Comparison of ENCODE assay signal across 8 mouse cellular contexts in genomic region chr7:127393944-127394333, GRCm38 (mm10). TPM values are rescaled to one million over a fixed set of nuclear protein-coding genes. Genes with fewer than 3 reads are reported as not detected.
A peak's percentile ranks its signal among the peaks of the same experiment; 100 is the strongest.
DNase-seq lines count a peak whose midpoint lies in the region; ATAC-seq and TF ChIP-seq lines count a peak whose summit lies in the region.

No protein-coding gene starts in this region.

- H3K36me3 ChIP-seq in kidney, postnatal 0 days (ENCODE audit: insufficient read depth, low read length) = no peaks in the 10 kb centered on the region
- peaks cover 11% of the 10 kb centered on the region for H3K36me3 ChIP-seq in embryonic facial prominence, embryonic 12.5 days
- H3K36me3 ChIP-seq in intestine, embryonic 16.5 days (ENCODE audit: control insufficient read depth, insufficient read depth, low read length) = peaks cover 11% of the 10 kb centered on the region
- peaks cover 10% of the 10 kb centered on the region; the same call in 1 of the 2 replicates for H3K36me3 ChIP-seq in neural tube, embryonic 12.5 days

- peaks cover 10% of the 10 kb centered on the region for H3K4me1 ChIP-seq in kidney, postnatal 0 days (replicated peaks; ENCODE audit: insufficient read depth, low read length)
- H3K4me1 ChIP-seq in embryonic facial prominence, embryonic 12.5 days = peaks cover 4% of the 10 kb centered on the region
- peaks cover 7% of the 10 kb centered on the region for H3K4me1 ChIP-seq in intestine, embryonic 16.5 days (ENCODE audit: control insufficient read depth, insufficient read depth, low read length)
- peaks cover 13% of the 10 kb centered on the region for H3K4me1 ChIP-seq in neural tube, embryonic 12.5 days

- WGBS in kidney, postnatal 0 days = 13% methylated on average over 7 of the region's 7 CpGs
- WGBS in embryonic facial prominence, embryonic 12.5 days = 26% methylated on average over 7 of the region's 7 CpGs
- 12% methylated on average over 7 of the region's 7 CpGs for WGBS in intestine, embryonic 16.5 days
- 28% methylated on average over 7 of the region's 7 CpGs for WGBS in neural tube, embryonic 12.5 days

- peak overlapping the region; percentile 7; the same call in 1 of the 2 replicates for H3K27ac ChIP-seq in kidney, postnatal 0 days
- peak overlapping the region; percentile 86; the same call in 1 of the 2 replicates for H3K27ac ChIP-seq in embryonic facial prominence, embryonic 12.5 days
- H3K27ac ChIP-seq in intestine, embryonic 16.5 days (ENCODE audit: low read length) = peak overlapping the region; percentile 46
- H3K27ac ChIP-seq in neural tube, embryonic 12.5 days = no peak overlapping the region

- ATAC-seq in kidney, postnatal 0 days (replicated peaks; ENCODE audit: low FRiP score, low read depth) = no peak
- ATAC-seq in embryonic facial prominence, embryonic 12.5 days (ENCODE audit: insufficient number of reproducible peaks, insufficient read depth, low FRiP score, low TSS enrichment) = no peak
- ATAC-seq in intestine, embryonic 16.5 days = peak; percentile 2; the same call in 1 of the 2 replicates
- no peak for ATAC-seq in neural tube, embryonic 12.5 days (ENCODE audit: low FRiP score, low read depth)

- TF ChIP-seq CTCF in kidney, postnatal 0 days (IDR thresholded peaks at IDR 0.05; ENCODE audit: low read depth) = no peak

- H3K4me2 ChIP-seq in kidney, postnatal 0 days (ENCODE audit: low read length) = peak overlapping the region; percentile 90
- H3K4me2 ChIP-seq in embryonic facial prominence, embryonic 12.5 days (replicated peaks) = peak overlapping the region; percentile 85
- peak overlapping the region; percentile 79 for H3K4me2 ChIP-seq in intestine, embryonic 16.5 days (ENCODE audit: low read depth, low read length)
- H3K4me2 ChIP-seq in neural tube, embryonic 12.5 days (replicated peaks) = peak overlapping the region; percentile 85

- H3K9ac ChIP-seq in kidney, postnatal 0 days (ENCODE audit: low read depth, low read length) = peak overlapping the region; percentile 80
- peak overlapping the region; percentile 35 for H3K9ac ChIP-seq in embryonic facial prominence, embryonic 12.5 days
- H3K9ac ChIP-seq in intestine, embryonic 16.5 days (ENCODE audit: low read depth, low read length) = peak overlapping the region; percentile 62
- peak overlapping the region; percentile 42; the same call in 1 of the 2 replicates for H3K9ac ChIP-seq in neural tube, embryonic 12.5 days

- no peaks in the 10 kb centered on the region for H3K9me3 ChIP-seq in kidney, postnatal 0 days (replicated peaks; ENCODE audit: low read length)
- H3K9me3 ChIP-seq in embryonic facial prominence, embryonic 12.5 days = no peaks in the 10 kb centered on the region
- no peaks in the 10 kb centered on the region for H3K9me3 ChIP-seq in intestine, embryonic 16.5 days (ENCODE audit: control insufficient read depth, low read length)
- H3K9me3 ChIP-seq in neural tube, embryonic 12.5 days = no peaks in the 10 kb centered on the region

- H3K27me3 ChIP-seq in kidney, postnatal 0 days (ENCODE audit: insufficient read depth, low read length) = no peaks in the 10 kb centered on the region
- H3K27me3 ChIP-seq in embryonic facial prominence, embryonic 12.5 days = no peaks in the 10 kb centered on the region
- no peaks in the 10 kb centered on the region for H3K27me3 ChIP-seq in intestine, embryonic 16.5 days (replicated peaks; ENCODE audit: control insufficient read depth, insufficient read depth, low read length)
- H3K27me3 ChIP-seq in neural tube, embryonic 12.5 days (replicated peaks) = no peaks in the 10 kb centered on the region

- peak overlapping the region; percentile 66 for H3K4me3 ChIP-seq in kidney, postnatal 0 days (replicated peaks; ENCODE audit: low read depth, low read length)
- peak overlapping the region; percentile 72 for H3K4me3 ChIP-seq in embryonic facial prominence, embryonic 12.5 days
- H3K4me3 ChIP-seq in intestine, embryonic 16.5 days (ENCODE audit: low read length) = peak overlapping the region; percentile 75
- peak overlapping the region; percentile 57 for H3K4me3 ChIP-seq in neural tube, embryonic 12.5 days

- no peak for DNase-seq in kidney, postnatal 0 days (ENCODE audit: low spot score)
- DNase-seq in kidney, postnatal 14 days = no peak
- DNase-seq in cerebellum, adult 9-11 months = no peak
- DNase-seq in embryo, embryonic 11 days = no peak
- no peak for DNase-seq in spleen, postnatal 14 days (ENCODE audit: low spot score in 2 of 2)

RNA-seq across cellular contexts. Expression of gene E430018J23Rik, which starts 0.5 kb away (rescaled TPM):
- polyA plus RNA-seq in kidney, postnatal 0 days (2015; fragmentation: Nextera tagmentation; extraction: Ambion mirVana) = 6.5 and 7.4 TPM in 2 replicates
- polyA plus RNA-seq in embryonic facial prominence, embryonic 12.5 days (2016; fragmentation: Nextera tagmentation; extraction: Ambion mirVana) = 6.9 and 7.8 TPM in 2 replicates
- polyA plus RNA-seq in intestine, embryonic 16.5 days (2015; fragmentation: Nextera tagmentation; extraction: Ambion mirVana) = 8.2 and 10.2 TPM in 2 replicates
- polyA plus RNA-seq in neural tube, embryonic 12.5 days (2016; fragmentation: Nextera tagmentation; extraction: Ambion mirVana) = 6.4 and 7.8 TPM in 2 replicates

RNA-seq across cellular contexts. Expression of gene 9130019O22Rik, which starts 7.0 kb away (rescaled TPM):
- polyA plus RNA-seq in kidney, postnatal 0 days (2015; fragmentation: Nextera tagmentation; extraction: Ambion mirVana) = 4.8 and 5.6 TPM in 2 replicates
- 6.0 and 6.9 TPM in 2 replicates for polyA plus RNA-seq in embryonic facial prominence, embryonic 12.5 days (2016; fragmentation: Nextera tagmentation; extraction: Ambion mirVana)
- polyA plus RNA-seq in intestine, embryonic 16.5 days (2015; fragmentation: Nextera tagmentation; extraction: Ambion mirVana) = 6.9 and 7.2 TPM in 2 replicates
- 5.3 TPM in 2 replicates for polyA plus RNA-seq in neural tube, embryonic 12.5 days (2016; fragmentation: Nextera tagmentation; extraction: Ambion mirVana)

RNA-seq across cellular contexts. Expression of gene Zfp764, which starts 12.7 kb away (rescaled TPM):
- 5.6 and 6.7 TPM in 2 replicates for polyA plus RNA-seq in kidney, postnatal 0 days (2015; fragmentation: Nextera tagmentation; extraction: Ambion mirVana)
- polyA plus RNA-seq in embryonic facial prominence, embryonic 12.5 days (2016; fragmentation: Nextera tagmentation; extraction: Ambion mirVana) = 7.9 and 8.5 TPM in 2 replicates
- 8.5 TPM in 2 replicates for polyA plus RNA-seq in intestine, embryonic 16.5 days (2015; fragmentation: Nextera tagmentation; extraction: Ambion mirVana)
- polyA plus RNA-seq in neural tube, embryonic 12.5 days (2016; fragmentation: Nextera tagmentation; extraction: Ambion mirVana) = 5.7 and 6.8 TPM in 2 replicates

RNA-seq across cellular contexts. Expression of gene Zfp747, which starts 18.1 kb away (rescaled TPM):
- polyA plus RNA-seq in kidney, postnatal 0 days (2015; fragmentation: Nextera tagmentation; extraction: Ambion mirVana) = 5.5 and 6.8 TPM in 2 replicates
- polyA plus RNA-seq in embryonic facial prominence, embryonic 12.5 days (2016; fragmentation: Nextera tagmentation; extraction: Ambion mirVana) = 9.3 and 10.5 TPM in 2 replicates
- 11.7 and 13.6 TPM in 2 replicates for polyA plus RNA-seq in intestine, embryonic 16.5 days (2015; fragmentation: Nextera tagmentation; extraction: Ambion mirVana)
- 7.2 and 8.3 TPM in 2 replicates for polyA plus RNA-seq in neural tube, embryonic 12.5 days (2016; fragmentation: Nextera tagmentation; extraction: Ambion mirVana)

RNA-seq across cellular contexts. Expression of gene Zfp688, which starts 27.9 kb away (rescaled TPM):
- polyA plus RNA-seq in kidney, postnatal 0 days (2015; fragmentation: Nextera tagmentation; extraction: Ambion mirVana) = 29.7 and 31.9 TPM in 2 replicates
- polyA plus RNA-seq in embryonic facial prominence, embryonic 12.5 days (2016; fragmentation: Nextera tagmentation; extraction: Ambion mirVana) = 25.0 and 28.4 TPM in 2 replicates
- 20.8 and 23.4 TPM in 2 replicates for polyA plus RNA-seq in intestine, embryonic 16.5 days (2015; fragmentation: Nextera tagmentation; extraction: Ambion mirVana)
- 31.4 and 36.0 TPM in 2 replicates for polyA plus RNA-seq in neural tube, embryonic 12.5 days (2016; fragmentation: Nextera tagmentation; extraction: Ambion mirVana)
